ENCODE assay signal across 8 mouse cellular contexts in genomic region chr15:91574492-91574891, GRCm38 (mm10). TPM values are rescaled to one million over a fixed set of nuclear protein-coding genes. Genes with fewer than 3 reads are reported as not detected.
A peak's percentile ranks its signal among the peaks of the same experiment; 100 is the strongest.
DNase-seq lines count a peak whose midpoint lies in the region; ATAC-seq and TF ChIP-seq lines count a peak whose summit lies in the region.

No protein-coding gene starts in this region.

- H3K27ac ChIP-seq in liver, embryonic 12.5 days: no peak overlapping the region
- no peak overlapping the region for H3K27ac ChIP-seq in lung, embryonic 14.5 days (ENCODE audit: low read depth)

- H3K4me3 ChIP-seq in liver, embryonic 12.5 days: no peak overlapping the region
- H3K4me3 ChIP-seq in lung, embryonic 14.5 days (ENCODE audit: low read depth, low read length): no peak overlapping the region

- TF ChIP-seq CTCF in lung, embryonic 14.5 days (IDR thresholded peaks at IDR 0.05; ENCODE audit: low read depth): peak; percentile 82

- no peak overlapping the region for H3K4me2 ChIP-seq in liver, embryonic 12.5 days
- no peak overlapping the region for H3K4me2 ChIP-seq in lung, embryonic 14.5 days

- peaks cover 18% of the 10 kb centered on the region; the same call in 1 of the 2 replicates for H3K4me1 ChIP-seq in liver, embryonic 12.5 days
- no peaks in the 10 kb centered on the region for H3K4me1 ChIP-seq in lung, embryonic 14.5 days (ENCODE audit: insufficient read depth)

- no peak for ATAC-seq in liver, embryonic 12.5 days
- no peak for ATAC-seq in lung, embryonic 14.5 days (ENCODE audit: insufficient read depth)

- no peak overlapping the region for H3K9ac ChIP-seq in liver, embryonic 12.5 days
- no peak overlapping the region for H3K9ac ChIP-seq in lung, embryonic 14.5 days

- peaks cover 40% of the 10 kb centered on the region for H3K27me3 ChIP-seq in liver, embryonic 12.5 days (replicated peaks)
- H3K27me3 ChIP-seq in lung, embryonic 14.5 days (ENCODE audit: insufficient read depth, low read length): peaks cover 13% of the 10 kb centered on the region

- peak; percentile 73 for DNase-seq in liver
- peak; percentile 71 for DNase-seq in cerebellum, adult 11-12 months
- peak; percentile 83 to 88 for DNase-seq in frontal cortex, postnatal 36 days (ENCODE audit: low spot score in 2 of 2)
- DNase-seq in kidney, postnatal 4 days: peak; percentile 92 to 94
- peak; percentile 96 for DNase-seq in lung, embryonic 14.5 days
- peak; percentile 69 for DNase-seq in right cerebral cortex, postnatal 25 days
- DNase-seq in urinary bladder, postnatal 36 days (ENCODE audit: low spot score in 2 of 2): peak; percentile 65 to 82

- WGBS in liver, embryonic 12.5 days (ENCODE audit: insufficient replicate concordance): 15% methylated on average over 8 of the region's 8 CpGs
- WGBS in lung, embryonic 14.5 days: 22% methylated on average over 8 of the region's 8 CpGs

- H3K36me3 ChIP-seq in liver, embryonic 12.5 days: no peaks in the 10 kb centered on the region
- no peaks in the 10 kb centered on the region for H3K36me3 ChIP-seq in lung, embryonic 14.5 days (ENCODE audit: insufficient read depth)

- H3K9me3 ChIP-seq in liver, embryonic 12.5 days (replicated peaks): no peaks in the 10 kb centered on the region
- no peaks in the 10 kb centered on the region for H3K9me3 ChIP-seq in lung, embryonic 14.5 days (ENCODE audit: low read depth, low read length)

RNA-seq across cellular contexts. Expression of gene Slc2a13, which starts 1.4 kb away (rescaled TPM):
- 0.33 and 0.35 TPM in 2 replicates for polyA plus RNA-seq in liver, embryonic 12.5 days (2016; fragmentation: Nextera tagmentation; extraction: Ambion mirVana)
- 1.5 and 1.9 TPM in 2 replicates for polyA plus RNA-seq in lung, embryonic 14.5 days (2014; fragmentation: Nextera tagmentation; extraction: Ambion mirVana)
